Mouse (Mus musculus): ENCODE results near the gene Syt1.

DNA sequence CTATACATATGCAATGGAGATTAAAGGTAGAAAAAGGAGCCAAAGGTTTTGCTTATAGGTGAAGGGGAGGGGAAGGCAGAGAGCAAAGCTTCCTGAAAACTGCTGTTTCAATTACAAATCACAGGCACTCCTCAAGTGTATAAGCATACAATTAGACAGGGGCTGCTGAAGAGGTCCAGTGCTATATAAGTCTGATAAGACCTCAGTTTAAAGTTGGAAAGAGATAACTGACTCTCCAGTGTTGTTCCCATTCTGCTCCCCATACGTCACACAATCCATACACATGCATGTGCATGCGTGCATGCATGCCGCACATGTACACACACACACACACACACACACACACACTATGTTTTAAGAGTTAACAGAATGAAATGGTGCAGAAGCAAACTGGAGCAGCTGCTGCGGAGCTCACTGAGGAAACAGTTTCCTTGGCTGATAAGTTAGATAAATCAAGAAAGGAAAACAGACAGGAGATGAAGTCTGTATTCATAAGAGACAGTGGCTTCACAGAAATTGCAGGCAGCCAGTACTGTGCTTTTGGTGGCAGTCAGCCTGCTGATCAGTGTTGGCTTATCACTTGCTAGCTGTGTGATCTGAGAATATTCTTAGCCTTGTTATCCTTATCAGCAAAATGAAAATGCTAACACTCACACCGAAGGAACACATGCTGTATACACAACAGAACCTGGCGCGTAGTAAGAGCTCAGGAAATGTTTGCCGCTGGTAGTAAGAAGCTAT is 408.9 kb downstream of the Syt1 start:
- TF ChIP-seq POLR2A (IDR thresholded peaks at IDR 0.05; ENCODE audit: low read depth, low read length): no peak
- no peak for TF ChIP-seq CTCF (IDR thresholded peaks at IDR 0.05; ENCODE audit: borderline replicate concordance, insufficient read depth, low read length)

All from embryonic fibroblast, embryonic 13.5 days (primary cell).